Mouse (Mus musculus): ENCODE data around the gene Cth. TPM values are rescaled to one million over a fixed set of nuclear protein-coding genes. Genes with fewer than 3 reads are reported as not detected.

The Cth gene
- polyA plus RNA-seq, 1 experiment: 3.8 TPM

DNA sequence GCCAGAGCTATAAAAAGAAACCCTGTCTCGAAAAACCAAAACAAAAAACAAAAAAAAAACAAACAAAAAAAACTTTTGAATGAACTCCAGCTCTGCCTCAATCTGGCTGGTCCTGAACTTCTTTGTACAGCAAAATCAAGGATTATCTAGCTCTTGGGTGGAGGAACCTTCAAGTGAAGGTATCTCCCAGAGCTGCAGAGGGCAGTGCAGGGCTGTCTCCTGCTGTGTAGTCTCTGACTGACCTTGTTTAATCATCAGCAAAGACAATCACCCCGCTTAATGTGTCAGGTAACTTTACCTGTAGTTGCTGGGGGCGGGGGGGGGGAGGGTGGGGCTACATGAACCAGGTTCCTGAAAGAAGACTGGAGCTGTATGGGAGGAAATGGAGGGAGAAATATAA lies 6.7 kb upstream of the Cth start:
- WGBS: 47% methylated on average over 3 of the region's 3 CpGs
- Histone ChIP-seq H3K27me3 (ENCODE audit: control insufficient read depth, insufficient read depth, low read length) (no peaks in the 10 kb centered on the region), H3K36me3 (ENCODE audit: control insufficient read depth, insufficient read depth, low read length) (no peaks in the 10 kb centered on the region), H3K4me3 (ENCODE audit: control insufficient read depth, insufficient read depth, low read length) (no peak overlapping the region), H3K4me1 (replicated peaks; ENCODE audit: control insufficient read depth, insufficient read depth, low read length) (no peaks in the 10 kb centered on the region), H3K27ac (ENCODE audit: control insufficient read depth, insufficient read depth, low read length) (no peak overlapping the region)
- TF ChIP-seq POLR2A (IDR thresholded peaks at IDR 0.05; ENCODE audit: control insufficient read depth, extremely low read depth, insufficient read depth, low read length, poor library complexity): no peak
- TF ChIP-seq CTCF (IDR thresholded peaks at IDR 0.05; ENCODE audit: borderline replicate concordance, control insufficient read depth, extremely low read depth, insufficient read depth, low read length, poor library complexity): no peak
- DNase-seq: no peak

DNA sequence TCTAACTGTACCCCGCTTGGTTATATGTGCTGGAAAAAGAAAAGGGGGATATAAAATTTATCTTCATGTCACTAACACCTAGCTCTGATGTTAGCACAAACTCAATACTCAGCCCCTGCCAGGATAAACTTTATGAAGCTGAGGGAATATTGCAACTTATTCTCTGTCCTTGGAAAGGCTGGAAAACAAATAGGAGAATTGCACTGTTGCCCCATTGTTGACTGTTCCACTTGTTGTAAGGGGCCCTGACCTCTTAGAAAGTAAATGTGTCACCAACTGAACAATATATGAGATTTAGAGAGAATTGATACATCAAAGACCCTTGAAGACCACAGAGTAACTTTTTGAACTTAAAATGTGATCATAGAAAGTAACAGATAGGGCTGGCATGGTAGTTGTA lies 4.5 kb upstream of the Cth start:
- WGBS: 88% methylated on average over 1 of the region's 1 CpGs

DNA sequence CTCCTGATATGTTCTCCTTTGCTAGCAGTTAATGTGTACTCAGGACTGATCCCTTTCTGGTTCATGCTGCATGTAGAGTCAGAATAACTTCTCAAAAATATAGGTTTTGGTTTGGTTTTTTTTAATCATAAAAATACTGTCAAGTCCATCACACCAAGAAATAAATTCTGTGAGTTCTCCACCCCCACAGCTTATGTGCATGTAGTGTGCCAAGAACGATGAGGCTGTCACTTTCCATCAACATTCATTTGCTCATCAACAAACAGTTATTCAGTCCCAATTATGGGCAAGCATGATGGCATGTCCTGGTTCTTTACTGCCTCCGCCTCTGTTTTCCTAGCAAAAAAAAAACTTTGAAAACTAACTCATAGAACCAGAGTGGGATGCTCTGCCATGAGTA lies 3.9 kb upstream of the Cth start:
- no peak for DNase-seq
- Histone ChIP-seq H3K27me3 (ENCODE audit: control insufficient read depth, insufficient read depth, low read length) (no peaks in the 10 kb centered on the region), H3K4me1 (replicated peaks; ENCODE audit: control insufficient read depth, insufficient read depth, low read length) (peaks cover 8% of the 10 kb centered on the region), H3K4me3 (ENCODE audit: control insufficient read depth, insufficient read depth, low read length) (no peak overlapping the region), H3K27ac (ENCODE audit: control insufficient read depth, insufficient read depth, low read length) (no peak overlapping the region), H3K36me3 (ENCODE audit: control insufficient read depth, insufficient read depth, low read length) (no peaks in the 10 kb centered on the region)
- 84% methylated on average over 2 of the region's 2 CpGs for WGBS
- no peak for TF ChIP-seq CTCF (IDR thresholded peaks at IDR 0.05; ENCODE audit: borderline replicate concordance, control insufficient read depth, extremely low read depth, insufficient read depth, low read length, poor library complexity)
- TF ChIP-seq POLR2A (IDR thresholded peaks at IDR 0.05; ENCODE audit: control insufficient read depth, extremely low read depth, insufficient read depth, low read length, poor library complexity): no peak

More for the DNA sequence above, 4.5 kb upstream of the Cth start:
- TF ChIP-seq CTCF (IDR thresholded peaks at IDR 0.05; ENCODE audit: borderline replicate concordance, control insufficient read depth, extremely low read depth, insufficient read depth, low read length, poor library complexity) (no peak), POLR2A (IDR thresholded peaks at IDR 0.05; ENCODE audit: control insufficient read depth, extremely low read depth, insufficient read depth, low read length, poor library complexity) (no peak)
- peaks cover 8% of the 10 kb centered on the region for H3K4me1 ChIP-seq (replicated peaks; ENCODE audit: control insufficient read depth, insufficient read depth, low read length)
- no peaks in the 10 kb centered on the region for H3K36me3 ChIP-seq (ENCODE audit: control insufficient read depth, insufficient read depth, low read length)
- H3K4me3 ChIP-seq (ENCODE audit: control insufficient read depth, insufficient read depth, low read length): no peak overlapping the region
- H3K27ac ChIP-seq (ENCODE audit: control insufficient read depth, insufficient read depth, low read length): no peak overlapping the region
- no peaks in the 10 kb centered on the region for H3K27me3 ChIP-seq (ENCODE audit: control insufficient read depth, insufficient read depth, low read length)
- no peak for DNase-seq

DNA sequence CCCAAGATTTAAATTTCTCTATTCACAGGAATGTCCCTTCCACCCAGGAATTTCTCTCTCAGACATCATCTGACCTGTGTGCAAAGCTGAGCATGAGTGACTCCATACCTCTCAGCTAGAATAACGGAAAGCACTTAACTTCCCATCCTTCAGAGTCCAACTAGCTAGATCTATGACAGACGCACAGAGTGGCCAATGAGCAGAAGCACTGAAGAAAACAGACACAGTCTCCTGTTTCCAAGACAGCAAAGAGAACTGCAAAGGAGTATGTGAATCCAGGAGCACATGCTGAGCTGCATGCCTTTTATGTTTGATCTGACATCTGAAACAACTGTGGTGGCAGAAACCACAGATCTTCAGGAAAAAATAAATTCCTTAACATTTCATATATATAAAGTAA lies 1.9 kb upstream of the Cth start:
- Histone ChIP-seq H3K4me3 (ENCODE audit: control insufficient read depth, insufficient read depth, low read length) (no peak overlapping the region), H3K27me3 (ENCODE audit: control insufficient read depth, insufficient read depth, low read length) (no peaks in the 10 kb centered on the region), H3K36me3 (ENCODE audit: control insufficient read depth, insufficient read depth, low read length) (no peaks in the 10 kb centered on the region), H3K27ac (ENCODE audit: control insufficient read depth, insufficient read depth, low read length) (no peak overlapping the region), H3K4me1 (replicated peaks; ENCODE audit: control insufficient read depth, insufficient read depth, low read length) (peaks cover 8% of the 10 kb centered on the region)
- TF ChIP-seq POLR2A (IDR thresholded peaks at IDR 0.05; ENCODE audit: control insufficient read depth, extremely low read depth, insufficient read depth, low read length, poor library complexity) (no peak), CTCF (IDR thresholded peaks at IDR 0.05; ENCODE audit: borderline replicate concordance, control insufficient read depth, extremely low read depth, insufficient read depth, low read length, poor library complexity) (no peak)
- 76% methylated on average over 2 of the region's 2 CpGs for WGBS
- no peak for DNase-seq

- no peak overlapping the region for H3K27ac ChIP-seq (ENCODE audit: control insufficient read depth, insufficient read depth, low read length)
- H3K4me3 ChIP-seq (ENCODE audit: control insufficient read depth, insufficient read depth, low read length): no peak overlapping the region
- H3K27me3 ChIP-seq (ENCODE audit: control insufficient read depth, insufficient read depth, low read length): no peaks in the 10 kb centered on the region
- no peak for DNase-seq
- TF ChIP-seq CTCF (IDR thresholded peaks at IDR 0.05; ENCODE audit: borderline replicate concordance, control insufficient read depth, extremely low read depth, insufficient read depth, low read length, poor library complexity): no peak
- no peak for TF ChIP-seq POLR2A (IDR thresholded peaks at IDR 0.05; ENCODE audit: control insufficient read depth, extremely low read depth, insufficient read depth, low read length, poor library complexity)
- 90% methylated on average over 14 of the region's 14 CpGs for WGBS
- peaks cover 8% of the 10 kb centered on the region for H3K4me1 ChIP-seq (replicated peaks; ENCODE audit: control insufficient read depth, insufficient read depth, low read length)
- no peaks in the 10 kb centered on the region for H3K36me3 ChIP-seq (ENCODE audit: control insufficient read depth, insufficient read depth, low read length)
Measured at GRCm38 (mm10) chr3:157925706-157926510, 1.0 kb upstream of the Cth start.

- Histone ChIP-seq H3K4me1 (replicated peaks; ENCODE audit: control insufficient read depth, insufficient read depth, low read length) (peaks cover 8% of the 10 kb centered on the region), H3K27ac (ENCODE audit: control insufficient read depth, insufficient read depth, low read length) (no peak overlapping the region), H3K36me3 (ENCODE audit: control insufficient read depth, insufficient read depth, low read length) (no peaks in the 10 kb centered on the region), H3K27me3 (ENCODE audit: control insufficient read depth, insufficient read depth, low read length) (no peaks in the 10 kb centered on the region), H3K4me3 (ENCODE audit: control insufficient read depth, insufficient read depth, low read length) (no peak overlapping the region)
- WGBS: 91% methylated on average over 3 of the region's 3 CpGs
- DNase-seq: no peak
- TF ChIP-seq CTCF (IDR thresholded peaks at IDR 0.05; ENCODE audit: borderline replicate concordance, control insufficient read depth, extremely low read depth, insufficient read depth, low read length, poor library complexity): no peak
- TF ChIP-seq POLR2A (IDR thresholded peaks at IDR 0.05; ENCODE audit: control insufficient read depth, extremely low read depth, insufficient read depth, low read length, poor library complexity): no peak
Measured at GRCm38 (mm10) chr3:157923268-157923835, 1.5 kb downstream of the Cth start.
